Mouse (Mus musculus): ENCODE results near the gene Thap3. TPM values are rescaled to one million over a fixed set of nuclear protein-coding genes. Genes with fewer than 3 reads are reported as not detected.

The Thap3 gene
- polyA plus RNA-seq, 1 experiment from 2014 or later = 37.8 TPM

- peak overlapping the region; percentile 100 for H3K4me2 ChIP-seq
- H3K36me3 ChIP-seq = peaks cover 7% of the 10 kb centered on the region
- peaks cover 42% of the 10 kb centered on the region for H3K4me1 ChIP-seq
- H3K27me3 ChIP-seq (replicated peaks) = peaks cover 34% of the 10 kb centered on the region
- no peaks in the 10 kb centered on the region for H3K9me3 ChIP-seq (replicated peaks)
- peak overlapping the region; percentile 87 for H3K27ac ChIP-seq (replicated peaks)
- 8% methylated on average over 8 of the region's 8 CpGs for WGBS
- ATAC-seq (ENCODE audit: low FRiP score) = no peak
- peak overlapping the region; percentile 85 for H3K4me3 ChIP-seq (replicated peaks)
- 0 out of 2 replicates have a peak overlapping the region, but pooled peaks have one; percentile 66 for H3K9ac ChIP-seq (replicated peaks)
These were observed 18.8 kb upstream of the Thap3 start for GRCm38 (mm10) chr4:152007481-152008147.

- 19% methylated on average over 3 of the region's 3 CpGs for WGBS
These were observed 18.0 kb upstream of the Thap3 start for GRCm38 (mm10) chr4:152006812-152007211.

GRCm38 (mm10) chr4:152006137-152006536 lies 17.3 kb upstream of the Thap3 start:
- no peak overlapping the region for H3K4me3 ChIP-seq (replicated peaks)
- no peak overlapping the region for H3K27ac ChIP-seq (replicated peaks)
- no peak for ATAC-seq (ENCODE audit: low FRiP score)
- peaks cover 29% of the 10 kb centered on the region for H3K27me3 ChIP-seq (replicated peaks)
- WGBS = 85% methylated on average over 6 of the region's 6 CpGs
- no peak overlapping the region for H3K9ac ChIP-seq (replicated peaks)
- H3K36me3 ChIP-seq = no peaks in the 10 kb centered on the region
- H3K9me3 ChIP-seq (replicated peaks) = no peaks in the 10 kb centered on the region
- peaks cover 32% of the 10 kb centered on the region for H3K4me1 ChIP-seq
- H3K4me2 ChIP-seq = no peak overlapping the region

More at GRCm38 (mm10) chr4:152006812-152007211, 18.0 kb upstream of the Thap3 start:
- no peak overlapping the region for H3K9ac ChIP-seq (replicated peaks)
- H3K4me1 ChIP-seq = peaks cover 39% of the 10 kb centered on the region
- no peaks in the 10 kb centered on the region for H3K9me3 ChIP-seq (replicated peaks)
- H3K27me3 ChIP-seq (replicated peaks) = peaks cover 34% of the 10 kb centered on the region
- H3K4me3 ChIP-seq (replicated peaks) = no peak overlapping the region
- no peak overlapping the region for H3K27ac ChIP-seq (replicated peaks)
- no peak overlapping the region for H3K4me2 ChIP-seq
- ATAC-seq (ENCODE audit: low FRiP score) = no peak
- H3K36me3 ChIP-seq = no peaks in the 10 kb centered on the region

GRCm38 (mm10) chr4:152002063-152002462 lies 13.3 kb upstream of the Thap3 start:
- Histone ChIP-seq H3K36me3 (no peaks in the 10 kb centered on the region), H3K9ac (replicated peaks) (no peak overlapping the region), H3K4me1 (peaks cover 8% of the 10 kb centered on the region), H3K9me3 (replicated peaks) (no peaks in the 10 kb centered on the region), H3K4me3 (replicated peaks) (no peak overlapping the region), H3K27me3 (replicated peaks) (peaks cover 9% of the 10 kb centered on the region), H3K4me2 (no peak overlapping the region), H3K27ac (replicated peaks) (no peak overlapping the region)
- ATAC-seq (ENCODE audit: low FRiP score) = no peak
- 94% methylated on average over 3 of the region's 3 CpGs for WGBS

- peaks cover 11% of the 10 kb centered on the region for H3K4me1 ChIP-seq
- peaks cover 2% of the 10 kb centered on the region for H3K27me3 ChIP-seq (replicated peaks)
- no peaks in the 10 kb centered on the region for H3K9me3 ChIP-seq (replicated peaks)
- H3K27ac ChIP-seq (replicated peaks) = no peak overlapping the region
- H3K9ac ChIP-seq (replicated peaks) = no peak overlapping the region
- H3K4me3 ChIP-seq (replicated peaks) = no peak overlapping the region
- H3K36me3 ChIP-seq = no peaks in the 10 kb centered on the region
- WGBS = 68% methylated on average over 4 of the region's 4 CpGs
- no peak overlapping the region for H3K4me2 ChIP-seq
- no peak for ATAC-seq (ENCODE audit: low FRiP score)
These were observed 12.5 kb upstream of the Thap3 start for GRCm38 (mm10) chr4:152001335-152001734.

GRCm38 (mm10) chr4:152000906-152001305 lies 12.1 kb upstream of the Thap3 start:
- WGBS = 52% methylated on average over 4 of the region's 4 CpGs

GRCm38 (mm10) chr4:151999481-151999880 lies 10.7 kb upstream of the Thap3 start:
- Histone ChIP-seq H3K4me1 (peaks cover 15% of the 10 kb centered on the region), H3K4me2 (no peak overlapping the region), H3K9me3 (replicated peaks) (no peaks in the 10 kb centered on the region), H3K27ac (replicated peaks) (no peak overlapping the region), H3K4me3 (replicated peaks) (no peak overlapping the region), H3K27me3 (replicated peaks) (no peaks in the 10 kb centered on the region), H3K9ac (replicated peaks) (no peak overlapping the region), H3K36me3 (no peaks in the 10 kb centered on the region)
- ATAC-seq (ENCODE audit: low FRiP score) = no peak
- WGBS = 63% methylated on average over 3 of the region's 3 CpGs

More at GRCm38 (mm10) chr4:152000906-152001305, 12.1 kb upstream of the Thap3 start:
- no peak overlapping the region for H3K9ac ChIP-seq (replicated peaks)
- H3K9me3 ChIP-seq (replicated peaks) = no peaks in the 10 kb centered on the region
- no peak overlapping the region for H3K27ac ChIP-seq (replicated peaks)
- peaks cover 11% of the 10 kb centered on the region for H3K4me1 ChIP-seq
- H3K27me3 ChIP-seq (replicated peaks) = no peaks in the 10 kb centered on the region
- H3K4me2 ChIP-seq = no peak overlapping the region
- H3K36me3 ChIP-seq = no peaks in the 10 kb centered on the region
- no peak for ATAC-seq (ENCODE audit: low FRiP score)
- no peak overlapping the region for H3K4me3 ChIP-seq (replicated peaks)

GRCm38 (mm10) chr4:151997701-151998100 lies 8.9 kb upstream of the Thap3 start:
- Histone ChIP-seq H3K27ac (replicated peaks) (no peak overlapping the region), H3K27me3 (replicated peaks) (no peaks in the 10 kb centered on the region), H3K36me3 (peaks cover under 1% of the 10 kb centered on the region), H3K9ac (replicated peaks) (peak overlapping the region; percentile 66), H3K9me3 (replicated peaks) (no peaks in the 10 kb centered on the region), H3K4me1 (peaks cover 30% of the 10 kb centered on the region), H3K4me2 (peak overlapping the region; percentile 67), H3K4me3 (replicated peaks) (peak overlapping the region; percentile 98; the same call in 1 of the 2 replicates)
- no peak for ATAC-seq (ENCODE audit: low FRiP score)
- 85% methylated on average over 3 of the region's 3 CpGs for WGBS

GRCm38 (mm10) chr4:151996951-151997222 lies 8.1 kb upstream of the Thap3 start:
- 4% methylated on average over 13 of the region's 13 CpGs for WGBS

GRCm38 (mm10) chr4:151996173-151996950 lies 7.6 kb upstream of the Thap3 start, which contains the start of gene Phf13:
Phf13 (minus strand) TSS chr4:151996258.
- Histone ChIP-seq H3K9me3 (replicated peaks) (no peaks in the 10 kb centered on the region), H3K36me3 (peaks cover 14% of the 10 kb centered on the region), H3K9ac (replicated peaks) (peak within 1 kb of the TSS; percentile 90), H3K27me3 (replicated peaks) (no peaks in the 10 kb centered on the region), H3K4me2 (peak within 1 kb of the TSS; percentile 90), H3K4me1 (peaks cover 30% of the 10 kb centered on the region), H3K27ac (replicated peaks) (peak within 1 kb of the TSS; percentile 88), H3K4me3 (replicated peaks) (peak within 1 kb of the TSS; percentile 98)
- ATAC-seq (ENCODE audit: low FRiP score) = peak; percentile 96
- under 1% methylated on average over 80 of the region's 94 CpGs for WGBS

More at GRCm38 (mm10) chr4:151996951-151997222, 8.1 kb upstream of the Thap3 start:
- H3K27me3 ChIP-seq (replicated peaks) = no peaks in the 10 kb centered on the region
- peak overlapping the region; percentile 88 for H3K27ac ChIP-seq (replicated peaks)
- H3K4me1 ChIP-seq = peaks cover 30% of the 10 kb centered on the region
- peak overlapping the region; percentile 66 for H3K9ac ChIP-seq (replicated peaks)
- H3K4me3 ChIP-seq (replicated peaks) = peak overlapping the region; percentile 98
- no peak for ATAC-seq (ENCODE audit: low FRiP score)
- H3K9me3 ChIP-seq (replicated peaks) = no peaks in the 10 kb centered on the region
- peaks cover 8% of the 10 kb centered on the region for H3K36me3 ChIP-seq
- H3K4me2 ChIP-seq = peak overlapping the region; percentile 67

- Histone ChIP-seq H3K9me3 (replicated peaks) (no peaks in the 10 kb centered on the region), H3K4me2 (peak overlapping the region; percentile 90), H3K36me3 (peaks cover 21% of the 10 kb centered on the region), H3K9ac (replicated peaks) (peak overlapping the region; percentile 90), H3K4me3 (replicated peaks) (peak overlapping the region; percentile 98), H3K4me1 (peaks cover 30% of the 10 kb centered on the region), H3K27ac (replicated peaks) (peak overlapping the region; percentile 81), H3K27me3 (replicated peaks) (no peaks in the 10 kb centered on the region)
- peak; percentile 7; the same call in 1 of the 2 replicates for ATAC-seq (ENCODE audit: low FRiP score)
- WGBS = under 1% methylated on average over 64 of the region's 111 CpGs
These were observed 6.8 kb upstream of the Thap3 start for GRCm38 (mm10) chr4:151995371-151996172.

Measured in neural tube, embryonic 15.5 days (tissue).